Mouse (Mus musculus): ENCODE measurements at regions not wholly inside any gene's neighbourhood (a gene's known extent, or its start where the extent isn't known, plus 50 kb on each side); places are given as distances from the start of the nearest gene placed in this dataset.
A peak's percentile ranks its signal among the peaks of the same experiment; 100 is the strongest.

DNA sequence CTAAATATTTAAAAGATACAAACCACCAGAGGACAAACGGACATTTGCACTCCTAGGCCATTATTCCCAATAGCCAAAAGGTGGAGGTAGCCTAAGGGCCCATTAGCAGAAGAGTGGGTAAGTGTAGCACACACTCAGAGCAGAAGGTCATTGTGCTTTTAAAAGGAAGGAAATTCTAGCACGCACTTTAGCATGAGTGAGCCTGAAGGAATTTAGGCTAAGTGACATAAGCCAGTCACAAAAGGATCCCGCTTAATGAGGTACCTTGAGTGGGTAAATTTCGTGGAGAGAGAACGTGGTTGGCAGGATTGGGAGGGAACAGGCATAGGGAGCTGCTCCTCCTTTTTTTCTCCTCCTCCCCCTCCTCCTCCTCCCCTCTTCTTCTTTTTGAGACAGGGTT is 70.4 kb upstream of the Cd28 start:
- no peak overlapping the region for H3K4me3 ChIP-seq (ENCODE audit: low read length)
- no peak overlapping the region for H3K4me2 ChIP-seq (ENCODE audit: low read depth, low read length)
- H3K27me3 ChIP-seq (ENCODE audit: insufficient read depth, low read length): no peaks in the 10 kb centered on the region
- no peak overlapping the region for H3K27ac ChIP-seq
- no peak for DNase-seq (ENCODE audit: low spot score)
- ATAC-seq: no peak
- TF ChIP-seq CTCF (IDR thresholded peaks at IDR 0.05; ENCODE audit: low read depth): no peak
- no peaks in the 10 kb centered on the region for H3K9me3 ChIP-seq (ENCODE audit: low read length)
- WGBS: 77% methylated on average over 5 of the region's 5 CpGs
- no peaks in the 10 kb centered on the region for H3K36me3 ChIP-seq (ENCODE audit: insufficient read depth, low read length)
- 0 out of 2 replicates have a peak, but pooled peaks cover 6% of the 10 kb centered on the region for H3K4me1 ChIP-seq (ENCODE audit: insufficient read depth, low read length)
- no peak overlapping the region for H3K9ac ChIP-seq (replicated peaks; ENCODE audit: low read length)

- H3K4me2 ChIP-seq (ENCODE audit: low read depth, low read length): no peak overlapping the region
- no peak for TF ChIP-seq CTCF (IDR thresholded peaks at IDR 0.05; ENCODE audit: low read depth)
- no peak overlapping the region for H3K27ac ChIP-seq
- H3K4me1 ChIP-seq (ENCODE audit: insufficient read depth, low read length): 0 out of 2 replicates have a peak, but pooled peaks cover 6% of the 10 kb centered on the region
- ATAC-seq: no peak
- no peaks in the 10 kb centered on the region for H3K9me3 ChIP-seq (ENCODE audit: low read length)
- DNase-seq (ENCODE audit: low spot score): no peak
- no peak overlapping the region for H3K4me3 ChIP-seq (ENCODE audit: low read length)
- no peak overlapping the region for H3K9ac ChIP-seq (replicated peaks; ENCODE audit: low read length)
- no peaks in the 10 kb centered on the region for H3K27me3 ChIP-seq (ENCODE audit: insufficient read depth, low read length)
- no peaks in the 10 kb centered on the region for H3K36me3 ChIP-seq (ENCODE audit: insufficient read depth, low read length)
- 49% methylated on average over 1 of the region's 1 CpGs for WGBS
These were observed 71.4 kb upstream of the Cd28 start for GRCm38 (mm10) chr1:60645176-60645575.

GRCm38 (mm10) chr1:60642761-60643160 is 73.8 kb upstream of the Cd28 start:
- no peak for ATAC-seq
- H3K27ac ChIP-seq: no peak overlapping the region
- H3K27me3 ChIP-seq (ENCODE audit: insufficient read depth, low read length): no peaks in the 10 kb centered on the region
- no peak overlapping the region for H3K4me3 ChIP-seq (ENCODE audit: low read length)
- 66% methylated on average over 3 of the region's 3 CpGs for WGBS
- TF ChIP-seq CTCF (IDR thresholded peaks at IDR 0.05; ENCODE audit: low read depth): no peak
- no peak overlapping the region for H3K4me2 ChIP-seq (ENCODE audit: low read depth, low read length)
- H3K9me3 ChIP-seq (ENCODE audit: low read length): no peaks in the 10 kb centered on the region
- H3K9ac ChIP-seq (replicated peaks; ENCODE audit: low read length): no peak overlapping the region
- no peaks in the 10 kb centered on the region for H3K36me3 ChIP-seq (ENCODE audit: insufficient read depth, low read length)
- no peak for DNase-seq (ENCODE audit: low spot score)
- no peaks in the 10 kb centered on the region for H3K4me1 ChIP-seq (ENCODE audit: insufficient read depth, low read length)

DNA sequence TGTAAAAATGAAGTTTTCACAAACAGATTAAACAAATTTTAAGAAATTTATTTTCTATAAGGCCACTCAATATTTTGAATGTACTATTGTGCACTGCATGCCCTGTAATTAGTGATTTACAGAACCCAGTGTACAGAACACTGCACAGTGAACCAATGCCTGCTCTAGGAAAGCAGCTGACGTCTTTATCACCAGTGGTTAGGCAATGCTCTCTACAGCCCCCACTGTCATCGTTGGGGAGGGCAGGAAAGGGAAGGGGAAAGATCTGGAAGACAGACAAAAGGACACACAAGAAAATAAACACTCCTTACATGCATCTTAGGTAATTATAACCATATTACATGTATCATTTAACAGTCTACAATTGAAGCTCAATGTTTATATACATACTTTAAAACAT is 74.4 kb upstream of the Cd28 start:
- Histone ChIP-seq H3K36me3 (ENCODE audit: insufficient read depth, low read length) (no peaks in the 10 kb centered on the region), H3K9ac (replicated peaks; ENCODE audit: low read length) (no peak overlapping the region), H3K4me3 (ENCODE audit: low read length) (no peak overlapping the region), H3K4me1 (ENCODE audit: insufficient read depth, low read length) (no peaks in the 10 kb centered on the region), H3K4me2 (ENCODE audit: low read depth, low read length) (no peak overlapping the region), H3K9me3 (ENCODE audit: low read length) (no peaks in the 10 kb centered on the region), H3K27ac (no peak overlapping the region), H3K27me3 (ENCODE audit: insufficient read depth, low read length) (no peaks in the 10 kb centered on the region)
- ATAC-seq (no peak), DNase-seq (ENCODE audit: low spot score) (no peak)
- 53% methylated on average over 2 of the region's 2 CpGs for WGBS
- no peak for TF ChIP-seq CTCF (IDR thresholded peaks at IDR 0.05; ENCODE audit: low read depth)

GRCm38 (mm10) chr1:60641324-60641764 is 74.4 kb upstream of the Raph1 start:
- 54% methylated on average over 7 of the region's 7 CpGs for WGBS
- H3K4me2 ChIP-seq (ENCODE audit: low read depth, low read length): no peak overlapping the region
- no peaks in the 10 kb centered on the region for H3K9me3 ChIP-seq (ENCODE audit: low read length)
- no peak for TF ChIP-seq CTCF (IDR thresholded peaks at IDR 0.05; ENCODE audit: low read depth)
- H3K36me3 ChIP-seq (ENCODE audit: insufficient read depth, low read length): no peaks in the 10 kb centered on the region
- no peaks in the 10 kb centered on the region for H3K4me1 ChIP-seq (ENCODE audit: insufficient read depth, low read length)
- no peak overlapping the region for H3K27ac ChIP-seq
- peak; percentile 38; the same call in 1 of the 2 replicates for ATAC-seq
- no peak for DNase-seq (ENCODE audit: low spot score)
- no peaks in the 10 kb centered on the region for H3K27me3 ChIP-seq (ENCODE audit: insufficient read depth, low read length)
- H3K9ac ChIP-seq (replicated peaks; ENCODE audit: low read length): no peak overlapping the region
- no peak overlapping the region for H3K4me3 ChIP-seq (ENCODE audit: low read length)

DNA sequence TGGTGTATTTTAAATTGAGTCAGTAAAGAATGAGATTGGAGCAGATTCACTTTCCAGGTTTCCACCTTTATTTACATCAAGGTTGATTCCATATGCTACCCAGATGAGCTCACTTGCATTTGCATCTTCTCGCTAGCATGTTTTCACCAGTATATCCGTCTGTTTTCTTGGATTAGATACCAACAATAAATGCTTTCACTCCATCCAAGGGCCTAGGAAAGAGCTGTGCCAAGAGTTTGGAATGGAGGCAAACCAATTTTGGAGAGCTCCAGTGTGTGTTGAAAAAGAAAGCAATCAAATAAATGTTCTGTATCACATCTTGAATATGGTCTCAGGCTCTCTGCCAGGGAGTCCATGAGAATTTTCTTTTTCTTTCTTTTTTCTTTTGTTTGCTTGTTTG is 72.6 kb upstream of the Raph1 start:
- Histone ChIP-seq H3K9ac (replicated peaks; ENCODE audit: low read length) (no peak overlapping the region), H3K4me3 (ENCODE audit: low read length) (no peak overlapping the region), H3K4me2 (ENCODE audit: low read depth, low read length) (no peak overlapping the region), H3K36me3 (ENCODE audit: insufficient read depth, low read length) (no peaks in the 10 kb centered on the region), H3K27me3 (ENCODE audit: insufficient read depth, low read length) (no peaks in the 10 kb centered on the region), H3K27ac (no peak overlapping the region), H3K4me1 (ENCODE audit: insufficient read depth, low read length) (no peaks in the 10 kb centered on the region), H3K9me3 (ENCODE audit: low read length) (no peaks in the 10 kb centered on the region)
- 63% methylated on average over 2 of the region's 2 CpGs for WGBS
- DNase-seq (ENCODE audit: low spot score) (no peak), ATAC-seq (no peak)
- no peak for TF ChIP-seq CTCF (IDR thresholded peaks at IDR 0.05; ENCODE audit: low read depth)

DNA sequence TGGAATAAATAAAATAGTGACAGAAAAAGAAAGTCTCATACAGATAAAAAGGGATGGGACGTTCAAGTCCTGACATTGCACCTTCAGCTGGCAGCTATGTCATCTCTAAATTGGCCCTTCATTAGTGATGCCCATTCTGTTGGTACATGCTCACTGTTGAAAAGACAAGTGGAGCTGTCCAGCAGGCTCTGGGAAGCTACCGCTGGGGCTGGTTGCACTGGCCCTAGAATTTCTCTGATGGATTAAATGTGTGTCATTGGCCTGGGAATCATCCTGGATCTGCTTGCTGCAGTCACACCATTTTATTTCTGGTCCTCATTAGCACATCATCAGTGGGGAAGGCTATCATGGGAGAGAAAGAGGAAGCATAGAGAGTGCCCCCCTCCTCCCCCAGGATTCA is 72.2 kb upstream of the Raph1 start:
- no peak for ATAC-seq
- Histone ChIP-seq H3K9ac (replicated peaks; ENCODE audit: low read length) (no peak overlapping the region), H3K36me3 (ENCODE audit: insufficient read depth, low read length) (no peaks in the 10 kb centered on the region), H3K9me3 (ENCODE audit: low read length) (no peaks in the 10 kb centered on the region), H3K4me2 (ENCODE audit: low read depth, low read length) (no peak overlapping the region), H3K4me1 (ENCODE audit: insufficient read depth, low read length) (no peaks in the 10 kb centered on the region), H3K27ac (no peak overlapping the region), H3K27me3 (ENCODE audit: insufficient read depth, low read length) (no peaks in the 10 kb centered on the region), H3K4me3 (ENCODE audit: low read length) (no peak overlapping the region)
- TF ChIP-seq CTCF (IDR thresholded peaks at IDR 0.05; ENCODE audit: low read depth): no peak
- WGBS: 71% methylated on average over 2 of the region's 2 CpGs
- DNase-seq (ENCODE audit: low spot score): no peak
